Mouse (Mus musculus) embryo, embryonic 11.5 days (tissue): ENCODE measurements around the gene Glis3.

Source experiments
- DNase-seq: peaks from one replicate; pipeline ENCODE4 v3.0.0-alpha.2; 2012; ENCODE audit warnings: low read depth, low spot score

The Glis3 gene

GRCm38 (mm10) chr19:28382168-28382911 is 297.5 kb downstream of the Glis3 start:
- DNase-seq = no peak

DNA sequence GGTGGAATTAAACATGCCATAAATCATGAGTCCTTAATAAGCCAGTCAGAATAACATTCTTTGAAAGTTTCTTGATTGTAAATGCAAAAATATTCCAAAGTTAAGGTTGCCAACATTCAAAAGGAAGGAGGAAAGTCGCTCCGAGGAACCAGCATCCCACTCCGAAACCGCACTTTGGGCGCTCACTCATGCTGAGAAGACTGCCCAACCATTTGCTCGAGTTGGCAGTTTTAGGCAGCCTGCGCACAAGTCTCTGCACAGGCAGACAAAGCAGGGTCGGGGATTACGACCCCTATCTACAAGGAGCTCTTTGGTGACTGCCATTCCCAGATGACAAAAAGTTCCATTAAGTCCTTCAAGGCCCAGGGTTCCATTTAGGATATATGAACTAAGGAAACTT is 298.4 kb downstream of the Glis3 start:
- DNase-seq = no peak

GRCm38 (mm10) chr19:28380691-28381262 is 299.1 kb downstream of the Glis3 start:
- no peak for DNase-seq

DNA sequence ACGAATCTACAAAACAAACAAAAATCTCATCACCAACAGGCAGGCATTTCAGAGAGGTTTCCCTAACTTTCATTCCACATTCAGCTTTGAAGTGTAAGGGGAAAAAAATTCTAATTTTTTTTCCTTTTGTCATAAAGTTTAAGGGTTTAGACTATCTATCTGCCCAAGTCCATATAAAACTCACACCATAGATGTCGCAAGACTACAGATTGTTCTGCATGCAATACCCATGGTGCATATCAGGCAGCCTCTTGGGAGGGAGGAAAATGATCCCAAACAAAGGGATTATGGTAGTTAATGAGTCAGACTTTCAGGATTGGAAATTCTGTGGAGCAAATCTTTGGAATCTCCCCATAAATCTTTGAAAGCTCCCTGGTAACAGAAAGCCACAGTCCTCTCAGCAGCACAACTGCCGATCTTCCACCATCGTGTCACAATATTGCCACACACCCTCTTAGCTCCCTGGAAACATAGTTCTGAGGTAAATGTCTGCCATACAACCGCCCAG is 302.0 kb downstream of the Glis3 start:
- no peak for DNase-seq

- no peak for DNase-seq
Observed at GRCm38 (mm10) chr19:28376401-28376800, 303.5 kb downstream of the Glis3 start.

GRCm38 (mm10) chr19:28375746-28376145 is 304.1 kb downstream of the Glis3 start:
- DNase-seq = no peak

- DNase-seq = no peak
Observed at GRCm38 (mm10) chr19:28374524-28374923, 305.4 kb downstream of the Glis3 start.

GRCm38 (mm10) chr19:28368215-28368614 is 311.7 kb downstream of the Glis3 start:
- DNase-seq = no peak

DNA sequence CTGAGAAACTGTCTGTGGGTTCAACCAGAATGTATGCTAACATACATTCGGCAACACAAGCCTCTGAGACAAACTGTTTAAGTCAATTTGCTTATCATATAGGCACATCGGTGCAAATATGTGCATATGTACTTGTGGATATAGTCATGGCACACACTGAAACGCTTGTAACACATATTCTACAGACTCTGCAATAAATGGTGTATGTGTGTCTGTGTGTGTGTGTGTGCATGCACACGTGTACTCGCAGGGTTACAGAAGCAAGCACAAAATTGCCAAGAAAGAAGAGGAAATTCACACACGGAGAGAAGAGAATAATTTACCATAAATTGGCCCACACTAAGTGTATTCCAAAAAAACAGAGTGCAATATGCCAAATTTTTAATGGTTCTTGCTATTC is 312.6 kb downstream of the Glis3 start:
- no peak for DNase-seq

- DNase-seq = no peak
Observed at GRCm38 (mm10) chr19:28366766-28367165, 313.1 kb downstream of the Glis3 start.

DNA sequence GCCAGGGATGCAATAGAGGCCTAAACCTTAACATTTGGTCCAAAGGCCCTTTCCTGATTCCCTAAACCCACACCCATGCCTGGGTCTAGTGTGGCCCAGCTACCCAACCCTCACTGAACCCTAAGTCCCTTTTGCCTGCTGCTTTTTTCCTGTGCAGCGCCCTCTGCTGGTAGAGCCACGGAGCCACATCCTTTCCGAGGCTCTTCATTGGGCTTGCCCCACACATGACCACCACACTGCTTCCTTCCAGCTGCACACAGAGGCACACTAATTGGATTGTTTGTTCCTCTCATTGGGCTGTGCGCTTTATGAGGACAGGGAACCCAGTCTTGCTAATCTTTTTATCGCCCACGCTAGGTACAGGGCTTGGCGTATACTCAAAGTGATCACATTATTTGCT is 314.0 kb downstream of the Glis3 start:
- DNase-seq = peak; percentile 34

DNA sequence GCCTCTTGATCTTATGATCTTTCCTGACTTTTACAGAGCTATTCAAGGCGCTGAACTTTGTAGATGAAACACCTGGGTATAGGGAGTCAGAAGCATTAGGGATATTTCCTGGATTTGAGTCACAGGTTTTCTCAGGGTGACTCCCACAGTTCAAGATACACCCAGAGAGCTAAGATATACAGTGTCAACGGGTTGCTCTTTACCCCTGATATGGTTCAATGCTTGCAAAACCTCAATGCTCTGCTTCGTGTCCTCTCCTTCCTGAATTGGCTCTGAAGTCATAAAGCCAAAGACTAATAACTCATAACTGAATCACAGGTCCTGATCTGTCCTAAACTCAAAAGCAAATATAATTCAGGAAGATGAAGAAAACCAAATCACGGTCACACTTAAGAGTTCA is 319.0 kb downstream of the Glis3 start:
- DNase-seq = no peak

DNA sequence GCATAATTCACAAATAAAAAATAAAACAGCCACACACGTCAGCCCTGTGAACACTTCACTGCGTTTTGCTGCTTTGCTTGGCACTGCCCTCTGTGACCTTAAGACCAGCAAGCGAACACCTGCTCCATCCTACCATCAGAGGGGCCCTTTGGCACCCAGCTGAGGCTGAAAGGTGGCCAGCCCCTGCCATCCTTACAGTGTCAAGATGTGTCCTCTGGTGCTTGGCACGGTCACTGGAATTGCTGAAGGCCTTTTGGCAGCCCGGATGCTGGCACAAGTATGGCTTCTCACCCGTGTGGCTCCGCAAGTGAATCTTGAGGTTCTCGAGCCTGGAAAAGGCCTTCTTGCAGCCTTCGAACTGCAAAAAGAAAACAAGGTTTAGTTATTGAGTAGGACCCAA is 322.3 kb downstream of the Glis3 start:
- no peak for DNase-seq

DNA sequence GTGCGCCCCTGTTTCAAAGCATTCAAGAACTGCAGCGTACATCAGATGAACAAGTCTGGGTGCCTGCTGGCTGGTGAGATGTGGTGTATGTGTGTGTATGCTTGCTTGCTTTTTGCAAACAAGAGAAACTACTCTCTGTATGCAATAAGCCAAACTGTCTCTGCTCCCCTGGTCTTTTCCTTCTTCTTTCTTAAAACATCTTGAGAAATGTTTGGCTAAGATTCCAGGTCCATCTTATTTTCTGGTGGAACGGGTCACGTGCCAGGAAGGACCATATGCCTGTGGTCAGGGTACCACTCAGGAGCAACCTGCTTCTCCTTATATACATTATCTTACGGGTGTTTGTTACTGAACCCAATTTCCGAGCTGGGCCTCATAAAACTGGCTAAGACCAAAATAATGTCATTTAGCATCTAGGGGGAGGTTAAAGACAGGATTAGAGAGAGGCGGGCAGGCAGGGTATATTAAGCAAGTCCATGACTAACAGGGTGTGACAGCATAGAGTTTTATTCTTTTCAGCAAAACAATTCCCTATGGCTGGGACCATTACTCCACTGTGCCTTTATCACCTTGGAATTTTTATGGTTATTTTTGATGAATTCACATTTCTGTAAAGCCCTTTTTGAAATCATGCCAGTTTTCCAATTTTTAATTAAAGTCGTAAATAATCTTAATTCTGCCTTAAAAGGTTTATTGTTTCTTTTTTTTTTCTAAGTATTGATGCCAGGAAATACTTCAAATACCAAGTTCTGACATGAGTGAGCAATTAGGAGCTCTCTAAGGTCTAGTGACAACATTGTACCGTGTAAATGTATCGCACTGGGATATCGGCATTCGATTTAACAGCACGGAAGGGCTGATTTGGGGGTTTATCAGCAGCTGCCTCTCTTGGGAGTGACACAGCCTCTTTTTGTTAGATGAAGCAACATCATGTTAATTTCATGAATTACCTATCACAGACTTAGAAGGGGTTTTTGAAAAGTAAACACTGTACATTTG is 328.5 kb downstream of the Glis3 start:
- no peak for DNase-seq

- DNase-seq = no peak
Observed at GRCm38 (mm10) chr19:28347080-28347825, 332.6 kb downstream of the Glis3 start.

DNA sequence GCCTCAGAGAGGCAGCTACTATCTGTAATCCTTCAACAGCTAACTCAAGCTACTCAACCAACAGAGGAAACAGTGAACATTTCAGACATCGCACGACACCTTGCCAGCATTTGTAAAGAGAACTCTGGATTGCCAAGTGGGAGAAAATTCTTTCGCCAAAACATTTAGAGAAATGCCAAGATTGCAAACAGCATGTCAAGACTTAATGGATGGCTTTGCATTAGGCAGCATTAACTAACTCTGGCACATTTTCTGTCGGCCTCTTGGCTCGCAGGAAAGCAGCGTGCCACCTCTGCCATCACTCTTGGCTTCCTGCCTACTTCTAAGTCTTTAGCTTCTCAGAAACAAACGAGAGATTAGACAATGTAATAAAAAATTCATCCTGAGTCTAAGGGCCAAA is 336.2 kb downstream of the Glis3 start:
- DNase-seq = no peak

DNA sequence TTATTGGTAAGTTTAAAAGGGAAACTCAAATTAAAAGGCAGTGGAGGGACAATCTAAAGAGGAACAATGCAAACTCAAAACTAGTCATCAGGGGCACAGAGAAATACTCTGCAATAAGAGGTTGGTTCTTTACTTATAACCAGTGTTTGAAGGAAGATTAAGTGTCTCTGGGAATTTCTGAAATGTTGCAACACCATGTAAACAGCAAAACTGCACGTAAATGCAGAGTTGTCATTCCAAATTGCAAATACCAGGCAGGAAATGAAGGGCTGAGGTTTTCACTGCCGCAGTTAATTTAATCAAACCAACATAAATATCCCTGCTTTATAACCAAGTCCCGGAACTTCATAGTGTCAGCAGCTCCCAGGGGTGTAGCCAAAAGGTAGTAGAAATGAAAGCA is 342.3 kb downstream of the Glis3 start:
- DNase-seq = no peak

- no peak for DNase-seq
Observed at GRCm38 (mm10) chr19:28336651-28337510, 343.0 kb downstream of the Glis3 start.

- DNase-seq = no peak
Observed at GRCm38 (mm10) chr19:28335890-28336289, 344.0 kb downstream of the Glis3 start.

DNA sequence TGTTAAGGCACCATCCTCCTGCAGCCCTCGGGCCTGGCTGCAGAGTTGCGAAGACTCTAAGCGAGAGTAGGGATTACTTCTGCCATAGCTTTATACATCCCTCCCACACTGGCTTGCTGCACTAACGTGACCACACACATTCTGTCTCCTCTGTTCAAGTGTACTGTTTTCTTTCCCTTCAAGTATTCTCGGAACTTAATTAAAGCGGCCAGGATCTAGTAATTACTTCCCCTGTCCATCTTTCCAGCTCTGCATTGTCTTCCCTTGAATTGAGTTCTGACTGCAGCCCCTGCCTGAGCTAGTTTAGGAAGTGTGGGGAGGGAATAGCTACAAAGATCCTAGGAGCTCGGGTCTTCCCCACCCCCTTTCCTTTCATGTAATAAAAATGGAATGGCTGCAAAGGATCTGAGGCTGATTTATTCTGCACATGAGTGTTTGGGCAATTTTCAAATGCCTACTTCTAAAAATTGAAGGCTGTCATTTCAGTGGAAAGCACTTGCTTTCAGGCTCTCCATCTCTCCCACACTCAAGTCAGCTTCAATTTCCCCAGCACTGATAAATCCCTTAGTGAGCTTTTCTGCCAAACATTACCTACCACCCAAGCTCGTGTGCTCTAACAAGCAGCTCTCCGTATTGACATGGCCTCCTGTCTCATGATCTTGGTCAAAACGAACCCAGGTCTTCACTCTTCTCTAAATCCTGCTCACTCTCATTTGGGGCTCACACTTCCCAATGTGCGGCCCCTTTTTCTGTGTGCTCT is 346.7 kb downstream of the Glis3 start:
- DNase-seq = no peak
